Mouse (Mus musculus) layer of hippocampus, adult 9-10 months (tissue): ENCODE data around the gene Mettl27.

Experiments used
- DNase-seq: peaks from one replicate; pipeline ENCODE4 v3.0.0; 2022; ENCODE audit warnings: low spot score

Mettl27 gene

GRCm38 (mm10) chr5:134986298-134987268 is 54.4 kb downstream of the Mettl27 start:
- DNase-seq: no peak

GRCm38 (mm10) chr5:134989166-134989565 is 57.0 kb downstream of the Mettl27 start:
- DNase-seq: no peak

GRCm38 (mm10) chr5:134989741-134990140 is 57.6 kb downstream of the Mettl27 start:
- DNase-seq: no peak
